Mouse (Mus musculus): Measurements from ENCODE around the gene Tshr. TPM values are rescaled to one million over a fixed set of nuclear protein-coding genes. Genes with fewer than 3 reads are reported as not detected.
A peak's percentile ranks its signal among the peaks of the same experiment; 100 is the strongest.
"Not testable (repeated sequence)": the region's sequence is repeated elsewhere in the genome, so short reads cannot be mapped to it uniquely, and the experiment has no call there.

The Tshr gene
- total RNA-seq, 2 experiments from 2014 or later = 0.05 to 0.36 TPM

DNA sequence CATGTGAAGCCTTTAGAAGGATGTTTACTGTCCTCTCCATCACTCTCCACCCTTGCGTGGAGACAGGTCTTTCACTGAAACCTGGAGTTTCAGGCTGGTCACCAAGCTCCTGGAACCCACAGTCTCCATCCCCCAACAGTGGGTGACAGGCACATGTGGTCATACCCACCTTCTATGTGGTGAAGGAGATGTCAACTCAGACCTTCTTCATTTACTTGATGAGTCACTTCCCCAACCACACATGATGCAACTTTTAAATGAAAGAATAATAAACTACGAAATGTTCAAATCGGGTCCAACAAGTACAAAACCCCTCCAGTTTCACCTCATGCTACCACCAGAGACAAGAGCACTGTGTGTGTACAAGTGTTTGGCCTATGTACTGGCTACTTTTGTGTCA lies 200.8 kb downstream of the Tshr start:
- intact Hi-C loops (cut with DNase I) = no loop called here

GRCm38 (mm10) chr12:91585815-91586214 lies 201.5 kb downstream of the Tshr start:
- intact Hi-C loops (cut with DNase I); DNase-seq (ENCODE audit: low spot score): not testable (repeated sequence)

More for the DNA sequence above, 200.8 kb downstream of the Tshr start:
- DNase-seq (ENCODE audit: low spot score) = no peak

GRCm38 (mm10) chr12:91587077-91587476 lies 202.7 kb downstream of the Tshr start:
- intact Hi-C loops (cut with DNase I) = no loop called here
- DNase-seq (ENCODE audit: low spot score) = no peak

GRCm38 (mm10) chr12:91587491-91588033 lies 203.2 kb downstream of the Tshr start:
- no peak for DNase-seq (ENCODE audit: low spot score)

DNA sequence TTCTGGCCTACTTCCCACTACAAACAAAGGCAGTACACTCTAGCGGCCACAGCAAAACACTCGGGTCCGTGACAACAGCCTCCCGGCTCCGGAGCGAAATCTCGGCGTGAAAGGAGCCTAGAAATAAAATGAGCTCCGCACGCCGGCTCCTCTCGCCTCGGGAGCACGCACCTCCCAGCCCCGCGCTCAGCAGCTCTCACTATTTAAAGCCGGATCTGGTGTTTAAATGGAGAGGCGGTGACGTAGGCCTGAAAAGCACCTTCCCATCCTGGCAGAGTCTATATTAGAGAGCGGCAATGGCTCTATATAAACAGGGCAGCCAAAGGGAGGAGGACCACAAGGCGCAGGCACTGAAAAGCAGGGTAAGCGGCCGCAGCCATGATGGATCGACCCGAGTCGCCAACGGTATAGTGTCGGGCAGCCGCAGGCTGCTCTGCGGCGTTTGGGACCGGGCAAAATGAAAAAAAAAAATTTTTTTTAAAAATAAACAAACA lies 203.9 kb downstream of the Tshr start:
- intact Hi-C loops (cut with DNase I) = no loop called here
- DNase-seq (ENCODE audit: low spot score) = peak; percentile 85

More at GRCm38 (mm10) chr12:91587491-91588033, 203.2 kb downstream of the Tshr start:
- intact Hi-C loops (cut with DNase I) = no loop called here

DNA sequence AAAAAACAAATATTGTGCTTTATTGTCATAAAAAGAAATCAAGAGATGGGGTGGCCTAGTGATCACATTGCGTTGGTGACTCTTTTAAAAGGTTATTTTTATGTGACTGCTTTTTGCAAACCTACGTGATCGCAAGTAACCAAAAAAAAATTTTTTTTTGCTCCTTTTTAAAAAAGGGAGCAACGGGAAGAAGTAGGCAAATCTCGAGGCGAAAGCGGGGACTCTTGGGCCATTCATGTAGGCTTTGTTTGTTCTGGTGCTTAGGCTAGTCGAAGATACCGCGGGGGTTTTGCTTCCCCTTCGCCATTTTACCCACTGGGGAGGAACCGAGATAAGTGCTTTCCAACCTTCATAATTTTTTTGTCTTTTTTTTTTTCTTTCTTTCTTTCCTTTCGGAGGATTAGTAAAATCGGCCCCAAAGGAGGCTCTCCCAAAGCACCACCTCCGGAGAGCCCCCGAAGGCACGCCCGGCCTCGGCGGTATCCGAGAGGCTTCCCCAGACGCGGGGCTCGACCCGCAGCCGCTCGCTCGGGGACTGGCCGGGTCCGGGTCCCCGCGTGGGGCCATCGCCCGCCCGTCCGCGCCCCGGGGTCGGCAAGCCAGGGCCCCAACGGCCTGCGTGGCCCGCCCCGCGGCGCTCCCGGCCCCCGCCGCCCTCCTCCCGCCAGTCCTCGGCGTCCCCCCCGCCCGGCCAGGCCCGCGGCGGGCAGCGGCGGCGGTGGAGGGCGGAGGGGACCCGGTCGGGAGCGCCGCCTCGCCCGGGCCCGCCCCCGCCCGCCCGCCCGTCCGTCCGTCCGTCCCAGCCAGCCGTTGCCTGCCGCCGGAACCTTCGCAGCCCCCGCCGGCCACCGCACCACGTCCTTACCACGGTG lies 204.5 kb downstream of the Tshr start:
- intact Hi-C loops (cut with DNase I) = no loop called here
- peak; percentile 16 for DNase-seq (ENCODE audit: low spot score)

GRCm38 (mm10) chr12:91589542-91589846 lies 205.1 kb downstream of the Tshr start:
- intact Hi-C loops (cut with DNase I) = no loop called here

DNA sequence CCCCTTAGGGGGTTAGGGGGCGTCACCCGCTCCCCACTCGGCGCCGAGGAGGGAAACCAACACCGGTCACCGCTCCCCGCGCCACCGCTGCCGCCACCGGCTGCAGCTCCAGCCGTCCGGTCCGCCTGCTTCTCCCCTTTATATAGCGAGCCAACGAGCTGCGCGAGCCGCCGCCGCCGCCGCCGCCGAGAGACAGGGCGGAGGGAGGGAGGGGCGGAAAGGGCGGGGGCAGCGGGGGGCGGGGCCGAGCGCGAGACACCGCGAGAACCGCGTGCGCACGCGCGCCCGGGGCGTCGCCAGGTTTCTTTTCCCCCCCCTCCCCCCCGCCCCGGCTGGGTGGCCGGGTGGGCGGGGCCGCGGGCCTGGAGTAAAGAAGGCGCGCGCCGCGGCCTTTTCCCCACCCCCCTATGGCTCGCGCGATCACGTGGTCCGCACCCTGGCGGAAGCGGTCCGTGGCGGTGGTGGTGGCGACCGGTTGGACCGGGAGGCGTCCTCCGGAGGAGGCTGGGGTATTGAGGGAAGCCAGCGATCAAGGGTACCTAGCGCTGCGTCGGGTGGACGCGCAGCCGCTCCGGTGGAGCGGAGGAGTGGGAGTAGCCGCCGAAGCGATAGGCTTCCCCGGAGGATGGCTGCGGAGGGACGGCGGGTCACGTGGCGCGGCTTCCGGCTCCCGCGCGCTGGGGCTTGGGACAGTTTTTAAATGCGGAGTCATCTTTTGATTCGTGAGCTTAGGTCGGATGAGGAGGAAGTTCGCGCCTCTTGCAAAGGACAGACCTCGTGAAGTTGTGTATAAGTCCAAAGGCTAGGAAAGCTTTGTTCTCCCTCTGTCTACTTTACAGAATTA lies 205.7 kb downstream of the Tshr start, which contains the start of gene Gtf2a1:
Gene Gtf2a1 (minus strand): TSS at position 641 of the 844 bp plus-strand sequence.
- intact Hi-C loops (cut with DNase I) = no loop called here
- DNase-seq (ENCODE audit: low spot score) = peak; percentile 89

More at GRCm38 (mm10) chr12:91589542-91589846, 205.1 kb downstream of the Tshr start:
- no peak for DNase-seq (ENCODE audit: low spot score)

- DNase-seq (ENCODE audit: low spot score) = peak; percentile 10
- intact Hi-C loops (cut with DNase I) = no loop called here
Measured at GRCm38 (mm10) chr12:91590716-91591115, 206.4 kb downstream of the Tshr start.

DNA sequence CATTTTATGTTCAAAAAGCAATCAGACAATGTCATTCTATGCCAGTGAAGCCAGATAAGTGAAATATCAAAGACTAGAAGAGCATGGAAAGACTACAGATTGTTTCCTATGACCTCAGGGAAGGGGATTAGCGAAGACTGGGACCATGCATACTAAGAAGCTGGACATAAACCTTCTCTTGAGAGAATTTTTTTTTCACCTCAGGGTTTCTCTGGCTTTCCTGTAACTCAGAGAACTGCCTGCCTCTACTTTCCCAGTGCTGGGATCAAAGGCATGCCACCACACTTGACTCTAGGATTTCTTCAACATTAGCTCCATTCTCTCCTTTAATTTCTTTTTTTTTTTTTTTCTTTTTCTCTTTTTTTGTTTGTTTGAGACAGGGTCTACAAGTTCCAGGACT lies 206.8 kb downstream of the Tshr start:
- DNase-seq (ENCODE audit: low spot score) = no peak
- intact Hi-C loops (cut with DNase I) = no loop called here

- intact Hi-C loops (cut with DNase I) = no loop called here
- no peak for DNase-seq (ENCODE audit: low spot score)
Measured at GRCm38 (mm10) chr12:91592128-91592527, 207.8 kb downstream of the Tshr start.

Other genes starting within 250 kb of the Tshr start
- gene Cep128, start 154 bp upstream of the Tshr start, total RNA-seq (2021) = 1 to 10 TPM; 8.3 to 9.1 TPM
- gene Gtf2a1, start 205.9 kb downstream of the Tshr start, total RNA-seq (2021) = 10 to 100 TPM; 24.7 to 27.4 TPM